In the genomic region with DNA sequence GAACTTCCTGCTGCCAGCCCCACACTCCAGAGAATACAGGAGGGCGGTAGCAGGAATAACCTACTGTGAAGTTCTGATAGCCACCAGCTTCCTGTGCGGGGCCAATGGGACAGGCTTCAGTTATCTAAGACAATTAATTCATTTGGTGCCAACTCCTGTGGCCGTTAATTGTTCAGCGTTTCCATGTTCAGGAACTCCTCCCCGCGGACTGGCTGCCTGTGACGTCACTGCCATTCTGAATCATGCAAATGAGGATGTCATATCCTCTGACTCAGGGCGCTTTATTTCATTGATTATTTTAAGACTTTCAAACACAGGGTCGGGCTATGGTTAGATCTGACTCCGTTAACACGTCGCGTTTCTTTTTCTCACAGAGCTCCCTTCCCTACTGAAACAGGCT, we compare ENCODE assay signal across 9 mouse cellular contexts.
DNase-seq lines count a peak whose midpoint lies in the region; ATAC-seq and TF ChIP-seq lines count a peak whose summit lies in the region.
"Had no signal": no experiment of that assay in that cellular context is flagged by ENCODE, and none has a peak within 500 bp of the region (broad histone marks: within the 10 kb centered on the region; RNA-seq: fewer than 3 reads in every experiment).

No protein-coding gene starts in this region.

- H3K4me1 ChIP-seq in kidney, adult 2 months (ENCODE audit: control insufficient read depth, insufficient read depth, low read length): no peaks in the 10 kb centered on the region
- H3K4me1 ChIP-seq in lung, adult 2 months (ENCODE audit: control insufficient read depth, insufficient read depth, low read length): peaks cover 3% of the 10 kb centered on the region

- DNase-seq in cerebellum, postnatal 10 days: peak; percentile 19 to 33
- no peak for DNase-seq in cerebellum, adult 8-10 months
- peak; percentile 49 for DNase-seq in Muller cell, postnatal 12 days (ENCODE audit: inconsistent ontology term)
- DNase-seq in gastrocnemius, postnatal 25 days: peak; percentile 22
- DNase-seq in kidney, adult 2 months: peak; percentile 48
- DNase-seq in lung, adult 2 months: peak; percentile 6
- peak; percentile 52 for DNase-seq in right cerebral cortex, postnatal 25 days

- no peaks in the 10 kb centered on the region for H3K36me3 ChIP-seq in kidney, adult 2 months (ENCODE audit: control insufficient read depth, insufficient read depth, low read length)

- 61% methylated on average over 13 of the region's 13 CpGs for WGBS in kidney, adult 2 months
- 40% methylated on average over 13 of the region's 13 CpGs for WGBS in lung, adult 2 months

- no peaks in the 10 kb centered on the region for H3K27me3 ChIP-seq in kidney, adult 2 months (replicated peaks; ENCODE audit: control insufficient read depth, insufficient read depth, low read length)

- no peak for ATAC-seq in erythroid progenitor cell, adult 5-6 weeks (replicated peaks; ENCODE audit: low FRiP score, poor library complexity, severe bottlenecking)

- H3K27ac ChIP-seq in kidney, adult 2 months (ENCODE audit: insufficient read depth, low read depth, low read length): no peak overlapping the region

- H3K4me3 ChIP-seq in kidney, adult 2 months (ENCODE audit: insufficient read depth, low read depth, low read length): peak overlapping the region; percentile 30; the same call in 1 of the 2 replicates
- H3K4me3 ChIP-seq in lung, adult 2 months (replicated peaks; ENCODE audit: extremely low read depth, low read depth, low read length): peak overlapping the region; percentile 58
- H3K4me3 ChIP-seq: erythroblast, embryonic 14.5 days had no signal

- no peak for TF ChIP-seq CTCF in kidney, adult 2 months (conservative IDR thresholded peaks at IDR 0.05; ENCODE audit: insufficient read depth, insufficient read length, low read depth, low read length)
- no peak for TF ChIP-seq CTCF in lung, adult 2 months (IDR thresholded peaks at IDR 0.05; ENCODE audit: insufficient read depth, low read length)

- TF ChIP-seq POLR2A in kidney, adult 2 months (IDR thresholded peaks at IDR 0.05; ENCODE audit: low read depth, low read length): no peak
- no peak for TF ChIP-seq POLR2A in lung, adult 2 months (IDR thresholded peaks at IDR 0.05; ENCODE audit: borderline replicate concordance, extremely low read depth, low read depth, low read length)
